Mouse (Mus musculus) kidney, adult 18-20 months (tissue): ENCODE data around the gene Prrc2b.
A peak's percentile ranks its signal among the peaks of the same experiment; 100 is the strongest.

Source experiments
- DNase-seq: peaks from one replicate; pipeline ENCODE4 v3.0.0; 2021

Gene Prrc2b

GRCm38 (mm10) chr2:32162646-32163045 is 11.8 kb downstream of the Prrc2b start:
- no peak for DNase-seq

DNA sequence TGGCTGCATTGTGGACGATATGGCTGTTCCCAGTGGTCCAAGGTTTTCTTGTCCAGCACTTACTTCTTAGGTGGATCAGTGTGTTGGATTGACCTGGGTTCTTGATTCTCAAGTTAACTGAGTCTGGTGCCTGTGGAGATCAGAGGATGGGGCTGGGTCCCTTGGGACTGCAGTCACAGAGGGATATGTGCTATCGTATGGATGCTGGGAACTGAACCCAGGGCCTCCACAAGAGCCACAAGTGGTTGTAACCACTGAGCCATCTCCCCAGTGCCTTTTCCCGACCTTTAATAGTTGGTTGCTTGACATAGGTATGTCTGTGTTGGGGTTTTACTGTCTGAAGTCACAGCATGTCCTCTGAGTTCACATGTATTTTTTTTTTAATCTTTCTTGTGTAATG is 12.2 kb downstream of the Prrc2b start:
- no peak for DNase-seq

DNA sequence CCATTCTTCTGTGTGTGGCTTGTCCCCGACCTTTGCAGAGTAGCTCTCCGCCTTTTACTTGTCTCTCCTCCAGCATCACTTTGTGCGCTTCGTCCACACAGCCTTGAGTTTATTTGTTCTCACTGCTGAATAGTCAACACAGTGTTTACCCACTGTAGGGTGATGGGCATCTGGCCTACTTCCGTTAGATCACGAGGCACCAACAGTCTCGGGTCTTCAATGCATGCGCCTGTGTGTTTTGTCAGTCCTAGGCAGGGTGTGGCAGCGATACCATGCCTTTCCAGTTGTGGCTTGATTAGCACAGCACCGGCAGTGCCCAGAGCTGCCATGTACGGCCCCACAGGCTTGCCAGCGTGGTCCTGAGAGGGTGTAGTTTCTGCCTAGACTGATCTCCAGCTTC is 13.6 kb downstream of the Prrc2b start:
- no peak for DNase-seq

- peak; percentile 57 for DNase-seq
Measured at GRCm38 (mm10) chr2:32165040-32165800, 14.3 kb downstream of the Prrc2b start.

DNA sequence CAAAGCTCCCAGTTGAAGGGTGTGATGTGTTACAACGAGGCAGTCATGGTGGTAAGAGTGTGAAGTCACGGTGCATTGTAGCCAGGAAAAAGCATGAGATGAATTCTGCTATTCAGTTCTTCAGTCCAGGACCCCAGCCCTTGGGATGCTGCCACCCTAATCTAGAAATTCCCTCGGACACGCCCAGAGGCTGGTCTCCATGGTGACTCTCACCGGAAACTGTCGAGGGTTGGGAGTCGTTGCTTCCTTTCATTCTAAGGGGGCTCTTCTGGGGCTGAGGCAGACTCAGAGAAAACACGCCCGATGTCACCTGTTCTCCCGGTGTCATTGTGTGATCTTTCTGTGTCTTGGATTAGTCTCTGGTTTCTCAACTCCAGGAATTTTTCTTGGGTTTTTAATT is 15.7 kb downstream of the Prrc2b start:
- DNase-seq: no peak

- DNase-seq: no peak
Measured at GRCm38 (mm10) chr2:32167034-32167770, 16.3 kb downstream of the Prrc2b start.

- peak; percentile 53 for DNase-seq
Measured at GRCm38 (mm10) chr2:32167819-32168218, 16.9 kb downstream of the Prrc2b start.

GRCm38 (mm10) chr2:32169292-32169691 is 18.4 kb downstream of the Prrc2b start:
- DNase-seq: no peak

GRCm38 (mm10) chr2:32170010-32170409 is 19.1 kb downstream of the Prrc2b start:
- DNase-seq: no peak

DNA sequence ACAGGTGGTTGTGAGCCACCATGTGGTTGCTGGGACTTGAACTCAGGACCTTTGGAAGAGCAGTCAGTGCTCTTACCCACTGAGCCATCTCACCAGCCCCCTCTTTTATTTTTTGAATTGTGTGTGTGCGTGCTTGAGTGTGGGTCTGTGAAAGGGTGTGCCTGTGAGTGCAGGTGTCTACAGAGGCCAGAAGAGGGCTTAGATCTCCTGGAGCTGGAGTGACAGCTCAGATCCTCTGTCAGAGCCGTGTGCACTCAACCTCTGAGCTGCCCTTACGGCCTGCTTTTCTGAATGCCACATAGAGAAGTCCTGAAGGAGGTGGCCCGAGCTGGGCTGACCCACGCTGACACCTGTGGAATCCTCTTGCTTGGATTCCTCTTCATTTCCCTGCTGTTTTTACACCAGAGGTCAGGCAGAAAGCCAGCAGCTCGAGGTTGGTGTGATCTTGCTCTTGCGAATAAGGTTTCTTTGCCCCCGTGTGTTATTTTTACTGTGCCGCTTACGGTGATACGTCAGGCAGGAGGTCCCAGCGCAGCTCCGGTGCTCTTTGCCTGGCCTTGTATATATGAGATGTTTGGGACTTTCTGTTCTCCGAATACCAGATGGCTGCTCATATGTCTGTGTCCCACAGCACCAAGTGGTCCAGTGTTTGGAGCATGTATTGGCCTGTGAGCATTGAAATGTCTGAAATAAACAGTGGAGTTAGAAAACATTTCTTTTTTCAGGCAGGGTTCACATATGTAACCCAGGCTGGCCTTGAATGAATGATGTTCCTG is 21.0 kb downstream of the Prrc2b start:
- no peak for DNase-seq

GRCm38 (mm10) chr2:32174170-32174741 is 23.4 kb downstream of the Prrc2b start:
- peak; percentile 78 for DNase-seq

GRCm38 (mm10) chr2:32175051-32175466 is 24.2 kb downstream of the Prrc2b start:
- peak; percentile 46 for DNase-seq

DNA sequence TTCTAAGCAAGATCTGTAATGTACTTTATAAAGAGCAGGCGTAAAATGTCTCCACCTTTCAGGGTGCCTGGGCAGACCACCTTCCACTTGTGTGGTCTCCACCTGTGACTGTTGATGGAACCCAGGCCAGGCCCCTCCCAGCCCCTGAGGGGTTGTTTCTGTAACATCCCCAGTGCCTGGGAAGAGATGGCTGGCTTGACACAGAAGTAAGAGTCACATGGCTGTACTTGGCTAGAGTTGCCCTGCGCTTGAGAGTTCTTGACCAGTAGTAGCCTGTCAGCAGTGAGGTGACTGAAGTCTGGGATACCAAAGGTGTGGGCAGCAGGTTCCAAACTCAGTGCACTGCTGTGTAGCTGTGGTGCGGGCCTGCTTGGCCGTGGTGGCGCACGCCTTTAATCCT is 24.6 kb downstream of the Prrc2b start:
- DNase-seq: no peak

DNA sequence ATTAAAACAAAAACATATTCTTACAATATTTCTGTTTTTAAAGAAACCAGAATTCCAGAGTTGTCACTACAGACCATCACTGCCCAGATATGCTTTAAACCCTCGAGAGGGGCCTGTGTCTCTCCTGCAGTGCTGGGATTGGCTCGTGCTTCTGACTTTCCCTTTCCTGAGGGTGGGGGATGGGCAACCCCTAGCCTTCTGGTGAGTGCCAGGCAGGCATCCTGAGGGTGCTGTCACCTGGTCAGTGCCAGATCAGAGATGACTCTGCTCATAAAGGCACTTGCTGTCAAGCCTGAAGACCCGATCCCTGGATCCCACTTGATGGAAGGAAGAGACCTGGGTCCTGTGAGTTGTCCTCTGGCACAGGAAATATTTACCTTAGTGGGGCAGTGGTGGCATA is 26.0 kb downstream of the Prrc2b start:
- DNase-seq: no peak

GRCm38 (mm10) chr2:32177397-32178060 is 26.6 kb downstream of the Prrc2b start:
- DNase-seq: no peak

GRCm38 (mm10) chr2:32179363-32179762 is 28.5 kb downstream of the Prrc2b start:
- DNase-seq: no peak

GRCm38 (mm10) chr2:32180127-32180526 is 29.2 kb downstream of the Prrc2b start:
- DNase-seq: no peak

GRCm38 (mm10) chr2:32181364-32181763 is 30.5 kb downstream of the Prrc2b start:
- DNase-seq: no peak

DNA sequence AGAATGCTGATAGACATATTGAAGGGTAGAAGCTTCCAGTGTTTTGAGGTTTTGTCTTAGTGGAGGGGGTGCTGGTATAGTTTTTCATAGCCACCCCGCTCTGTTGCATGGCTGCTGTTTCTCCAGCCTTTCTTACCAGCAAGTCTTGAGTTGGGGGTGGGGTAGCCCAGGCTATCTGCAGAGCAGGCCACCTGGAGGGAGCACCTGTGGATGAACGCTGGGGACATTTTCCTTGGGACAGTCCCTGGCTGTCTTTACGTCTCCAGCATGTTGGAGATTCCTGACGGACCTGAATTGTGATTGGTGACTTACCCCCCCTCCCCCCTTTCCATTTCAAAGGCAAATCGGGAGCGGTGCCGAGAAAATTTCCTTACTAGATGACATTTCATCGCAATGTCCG is 31.2 kb downstream of the Prrc2b start:
- DNase-seq: no peak

GRCm38 (mm10) chr2:32182676-32183296 is 31.9 kb downstream of the Prrc2b start:
- peak; percentile 63 for DNase-seq

DNA sequence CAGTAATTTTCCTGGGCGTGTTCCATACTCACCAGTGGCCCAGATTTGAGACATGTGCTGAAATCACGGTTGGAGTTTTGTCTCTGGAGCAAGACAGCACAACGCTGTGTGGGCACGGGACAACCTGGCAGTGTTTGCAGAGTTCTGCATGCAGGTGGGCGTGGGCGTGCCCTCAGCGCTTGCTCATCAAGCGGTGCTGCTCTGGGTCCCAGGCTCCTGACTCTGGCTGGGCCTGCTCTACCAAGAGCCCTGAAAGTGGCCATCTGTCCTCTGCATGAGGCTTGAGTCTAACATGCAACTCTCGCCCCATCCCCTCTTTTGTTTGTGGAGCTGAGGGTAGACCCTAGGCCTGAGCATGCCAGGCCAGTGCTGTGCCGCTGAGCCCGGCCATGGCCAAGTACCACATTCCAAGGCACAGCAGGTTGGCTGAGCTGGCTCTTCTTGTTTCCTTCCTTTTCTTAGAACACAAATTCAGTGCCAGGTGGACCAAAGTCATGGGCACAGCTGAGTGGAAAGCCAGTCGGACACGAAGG is 36.2 kb downstream of the Prrc2b start:
- no peak for DNase-seq

DNA sequence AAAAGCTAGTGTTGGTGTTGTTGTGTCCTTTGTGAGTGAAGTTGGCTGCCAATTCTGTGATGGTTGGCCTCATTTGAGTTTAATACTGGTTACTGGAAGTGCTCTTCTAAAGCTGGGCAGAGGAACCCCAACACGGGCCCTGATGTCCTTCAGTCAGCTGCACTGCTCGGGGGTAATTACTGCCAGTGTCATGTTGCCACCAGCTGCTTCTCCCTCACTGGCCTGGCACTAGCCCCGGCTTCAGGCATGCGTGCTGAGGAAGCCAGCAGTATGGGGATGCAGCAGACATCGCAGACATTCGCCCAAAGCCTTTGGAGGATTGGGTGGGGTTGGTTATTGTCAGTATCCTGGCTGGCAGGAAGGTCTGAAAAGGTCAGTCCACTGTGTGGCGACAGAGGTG is 36.8 kb downstream of the Prrc2b start:
- DNase-seq: no peak
